Mouse (Mus musculus) liver, embryonic 11.5 days (tissue): ENCODE data around the gene Serpinf1. TPM values are rescaled to one million over a fixed set of nuclear protein-coding genes. Genes with fewer than 3 reads are reported as not detected.
A peak's percentile ranks its signal among the peaks of the same experiment; 100 is the strongest.

ENCODE experiments used
- ATAC-seq: fragments of 200-750 bp; cut with Nextera tagmentation; replicated peaks from 2 replicates; pipeline ENCODE4 v1.8.0; 2017; ENCODE audit warnings: moderate number of reproducible peaks, mild to moderate bottlenecking, moderate TSS enrichment, moderate library complexity; ENCODE audit not compliant: low FRiP score
- DNase-seq: peaks from one replicate; pipeline ENCODE4 v3.0.0-alpha.2; 2017; ENCODE audit warnings: low spot score
- H3K27ac ChIP-seq: fragments of 300-500 bp; sonication (generic); 2 replicates; pipeline ENCODE4 v1.5.1; 2014; ENCODE audit warnings: mild to moderate bottlenecking, low read depth, low read length, control low read depth
- H3K27me3 ChIP-seq: fragments of 300-500 bp; sonication (generic); replicated peaks from 2 replicates; pipeline ENCODE4 v1.6.1; 2014; ENCODE audit warnings: low read length, mixed read lengths; ENCODE audit not compliant: control insufficient read depth, insufficient read depth
- H3K36me3 ChIP-seq: fragments of 300-500 bp; sonication (generic); 2 replicates; pipeline ENCODE4 v1.6.1; 2014; ENCODE audit warnings: mild to moderate bottlenecking, low read length, moderate library complexity, mixed read lengths; ENCODE audit not compliant: control insufficient read depth, insufficient read depth
- H3K4me1 ChIP-seq: fragments of 300-500 bp; sonication (generic); replicated peaks from 2 replicates; pipeline ENCODE4 v1.6.1; 2014; ENCODE audit warnings: low read length, mixed read lengths; ENCODE audit not compliant: control insufficient read depth, insufficient read depth
- H3K4me2 ChIP-seq: fragments of 300-500 bp; sonication (generic); 2 replicates; pipeline ENCODE4 v1.6.1; 2014; ENCODE audit warnings: mild to moderate bottlenecking, control low read depth, moderate library complexity
- H3K4me3 ChIP-seq: fragments of 300-500 bp; sonication (generic); 2 replicates; pipeline ENCODE4 v1.5.1; 2014; ENCODE audit warnings: low read depth, low read length, control low read depth
- H3K9ac ChIP-seq: fragments of 300-500 bp; sonication (generic); 2 replicates; pipeline ENCODE4 v1.6.1; 2014; ENCODE audit warnings: low read depth, low read length, control low read depth
- H3K9me3 ChIP-seq: fragments of 300-500 bp; sonication (generic); 2 replicates; pipeline ENCODE4 v1.6.1; 2016; ENCODE audit warnings: low read length, inconsistent platforms, mixed read lengths; ENCODE audit not compliant: control insufficient read depth
- WGBS: fragments of 180-500 bp; shearing (Covaris S2); extraction: QIAGEN DNeasy Blood & Tissue Kit; methylation state at CpG from one replicate; pipeline ENCODE4 v1.1.7; 2014; 5-methylcytosine and 5-hydroxymethylcytosine counted together
- microRNA counts: library from miRNA; unstranded; fragments of <30 nt; microRNA quantifications from one replicate; lab custom pipeline; 2015
- microRNA-seq: library from miRNA; unstranded; fragments of <30 nt; microRNA quantifications from one replicate; pipeline ENCODE4, GENCODE M21; 2017; ENCODE audit warnings: borderline number of aligned reads
- polyA plus RNA-seq: library from polyadenylated mRNA; unstranded; fragments of >200 nt; fragmentation: Nextera tagmentation; extraction: Ambion mirVana; gene quantifications from 2 replicates; pipeline ENCODE4 v1.2.1, GENCODE M21; 2014

Serpinf1 gene
- polyA plus RNA-seq, 1 experiment from 2014 or later = 217 TPM

GRCm38 (mm10) chr11:75377125-75377524, 45.4 kb downstream of the Serpinf1 start:
- Histone ChIP-seq H3K4me1 (no peaks in the 10 kb centered on the region), H3K9ac (no peak overlapping the region), H3K9me3 (no peaks in the 10 kb centered on the region), H3K27ac (no peak overlapping the region), H3K27me3 (no peaks in the 10 kb centered on the region), H3K4me2 (no peak overlapping the region), H3K4me3 (no peak overlapping the region), H3K36me3 (no peaks in the 10 kb centered on the region)
- DNase-seq (no peak), ATAC-seq (no peak)
- WGBS = 41% methylated on average over 1 of the region's 1 CpGs

MicroRNA genes within 50 kb of the gene (microRNA counts, 519-probe panel; counts per million panel counts)
- microRNA mmu-miR-22 (lab: Ali Mortazavi, UCI) = 6,229 counts per million, percentile 70 among the panel's probes with 10 or more counts

Small RNAs within 50 kb of the gene (microRNA-seq; reads per million reads assigned to microRNA genes)
- 7,447 reads per million, percentile 91 among the genes with 10 or more reads in this experiment for gene Mir22

Other genes starting within 250 kb of the Serpinf1 start
- gene Ovca2, start 243.9 kb downstream of the Serpinf1 start, polyA plus RNA-seq = 24.9 and 32.1 TPM in 2 replicates
- gene Dph1, start 231.5 kb downstream of the Serpinf1 start, polyA plus RNA-seq = 30.3 and 34.0 TPM in 2 replicates
- gene Rtn4rl1, start 228.9 kb downstream of the Serpinf1 start, polyA plus RNA-seq = 1.7 and 2.9 TPM in 2 replicates
- 149 and 154 TPM in 2 replicates for gene Rpa1, start 74.4 kb downstream of the Serpinf1 start, polyA plus RNA-seq
- 10.4 and 10.9 TPM in 2 replicates for gene Smyd4, start 74.3 kb downstream of the Serpinf1 start, polyA plus RNA-seq
- gene Serpinf2, start 16.9 kb upstream of the Serpinf1 start, polyA plus RNA-seq = 321 and 377 TPM in 2 replicates
- 21.8 and 21.9 TPM in 2 replicates for gene Wdr81, start 32.0 kb upstream of the Serpinf1 start, polyA plus RNA-seq
- 29.8 and 33.0 TPM in 2 replicates for gene Tlcd2, start 39.0 kb upstream of the Serpinf1 start, polyA plus RNA-seq
- 105 and 119 TPM in 2 replicates for gene Prpf8, start 64.1 kb upstream of the Serpinf1 start, polyA plus RNA-seq
- gene Rilp, start 87.4 kb upstream of the Serpinf1 start, polyA plus RNA-seq = 1.2 and 1.5 TPM in 2 replicates
- gene Scarf1, start 90.8 kb upstream of the Serpinf1 start, polyA plus RNA-seq = 7.0 and 7.8 TPM in 2 replicates
- gene Slc43a2, start 109.0 kb upstream of the Serpinf1 start, polyA plus RNA-seq = 5.5 and 7.8 TPM in 2 replicates
- gene Pitpna, start 165.4 kb upstream of the Serpinf1 start, polyA plus RNA-seq = 63.2 and 65.1 TPM in 2 replicates
- 21.9 and 22.2 TPM in 2 replicates for gene Inpp5k, start 208.3 kb upstream of the Serpinf1 start, polyA plus RNA-seq
- gene Myo1c, start 227.8 kb upstream of the Serpinf1 start, polyA plus RNA-seq = 37.4 and 41.9 TPM in 2 replicates